Mouse (Mus musculus) frontal cortex, postnatal 10 days (tissue): ENCODE data around the gene Kif2c.

Experiments
- DNase-seq, 2 experiments: peaks; one replicate each; pipeline ENCODE4 v3.0.0; 2022; ENCODE audit warnings: low spot score in 2 of 2, mixed read lengths in 1 of 2

The Kif2c gene

DNA sequence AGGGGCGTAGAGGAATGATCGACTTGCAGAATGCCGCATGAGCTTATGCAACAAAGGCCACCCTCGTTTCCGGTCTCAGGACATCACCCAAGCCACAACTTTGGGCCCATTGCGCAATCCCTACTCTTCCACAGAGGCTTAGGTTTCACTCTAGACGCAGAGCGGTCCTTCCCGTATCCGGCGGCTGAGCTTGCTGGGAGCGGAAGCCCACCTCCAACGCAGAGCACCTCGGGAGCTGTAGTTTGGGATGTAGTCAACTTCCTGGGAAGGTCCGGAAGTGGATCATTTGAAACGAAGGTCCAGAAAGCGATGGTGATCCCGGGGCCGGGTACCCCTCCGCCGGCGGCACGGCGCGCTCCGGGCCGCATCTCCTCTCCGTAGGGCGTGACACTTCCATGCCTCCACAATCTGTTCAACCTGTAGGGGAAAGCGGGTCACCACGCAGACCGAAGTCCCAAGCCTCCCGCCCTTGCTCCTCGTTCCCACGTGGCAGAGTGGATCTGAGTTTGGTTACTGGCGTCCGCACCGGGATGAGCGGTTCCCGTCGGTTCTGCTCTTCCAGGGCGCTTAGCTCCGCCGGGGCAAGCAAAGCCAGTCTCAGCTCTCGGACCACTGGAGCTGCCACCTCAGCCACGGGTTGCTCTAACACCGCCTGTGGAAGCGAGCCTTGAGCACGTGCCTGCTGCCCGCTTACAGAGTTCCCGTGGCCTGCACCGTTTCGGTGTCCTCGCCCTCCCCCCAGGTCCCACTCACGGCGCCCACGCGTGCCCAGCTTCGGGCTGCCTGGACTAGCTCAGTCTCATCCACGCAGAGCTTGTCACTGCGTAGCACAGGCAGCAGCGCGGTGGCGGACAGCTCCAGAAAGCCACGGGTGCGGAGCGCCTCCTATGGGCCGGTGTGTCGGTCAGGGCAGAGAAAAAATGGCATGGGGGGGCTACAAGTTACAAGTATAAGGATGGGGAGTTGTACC lies 61.7 kb downstream of the Kif2c start:
- DNase-seq = peak; percentile 91

DNA sequence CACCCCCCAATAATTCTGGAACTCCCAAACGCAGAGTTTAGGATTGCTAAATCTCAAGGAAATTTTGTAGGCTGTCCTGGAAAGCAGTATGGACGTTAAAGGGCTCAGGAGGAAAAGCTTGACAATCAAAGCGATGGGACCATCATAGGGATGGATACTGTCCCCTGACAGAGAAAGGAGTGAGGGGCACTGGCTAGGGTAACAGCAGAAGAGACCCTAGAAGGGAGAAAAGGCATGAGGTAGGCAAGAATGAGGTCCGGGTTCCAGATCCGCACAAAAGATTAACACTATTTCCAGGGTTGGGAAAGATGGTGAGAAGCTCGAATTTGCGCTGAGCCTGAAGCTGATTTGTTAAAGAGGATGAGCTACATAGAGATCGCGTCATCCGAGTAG lies 62.4 kb downstream of the Kif2c start:
- DNase-seq = no peak

- no peak for DNase-seq
These were observed 62.8 kb downstream of the Kif2c start for GRCm38 (mm10) chr4:117119636-117120035.

DNA sequence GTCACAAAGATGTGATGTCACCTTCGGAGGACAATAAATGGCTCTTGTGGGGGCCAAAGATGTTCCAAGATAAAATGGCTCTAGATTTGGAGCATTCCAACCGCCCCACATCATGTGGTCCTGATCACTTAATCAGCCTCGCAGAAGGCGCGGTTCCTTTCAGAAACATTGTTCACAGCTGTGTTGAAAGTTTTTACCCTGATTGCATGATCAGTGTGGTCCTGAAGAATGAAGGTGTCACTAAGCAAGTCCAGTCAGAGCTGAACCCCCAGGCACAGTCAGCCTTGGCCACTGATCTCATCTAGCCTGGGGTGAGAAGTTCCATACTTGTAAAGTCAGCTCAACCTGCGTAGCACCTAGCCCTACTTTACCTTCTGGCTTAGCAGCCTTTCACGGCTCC lies 64.5 kb downstream of the Kif2c start:
- no peak for DNase-seq

DNA sequence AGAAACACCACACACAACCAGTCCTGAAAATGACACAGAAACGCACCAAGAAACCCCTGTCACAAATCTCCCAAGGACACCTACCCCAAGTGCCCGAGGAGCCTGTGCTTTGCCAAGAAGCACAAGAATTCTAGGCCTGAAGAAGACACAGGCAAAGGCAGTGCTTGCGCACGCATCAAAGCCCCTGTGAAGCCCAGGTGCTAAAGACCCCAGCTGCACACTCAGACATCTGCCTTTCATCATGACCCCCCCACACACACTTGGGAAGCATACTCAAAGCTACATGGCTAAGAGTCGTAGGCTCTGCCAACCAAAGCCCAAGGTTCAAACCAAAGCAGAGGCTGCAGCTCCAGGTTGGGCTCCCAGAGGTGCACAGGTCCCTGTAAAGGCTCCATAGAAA lies 66.8 kb downstream of the Kif2c start:
- no peak for DNase-seq

DNA sequence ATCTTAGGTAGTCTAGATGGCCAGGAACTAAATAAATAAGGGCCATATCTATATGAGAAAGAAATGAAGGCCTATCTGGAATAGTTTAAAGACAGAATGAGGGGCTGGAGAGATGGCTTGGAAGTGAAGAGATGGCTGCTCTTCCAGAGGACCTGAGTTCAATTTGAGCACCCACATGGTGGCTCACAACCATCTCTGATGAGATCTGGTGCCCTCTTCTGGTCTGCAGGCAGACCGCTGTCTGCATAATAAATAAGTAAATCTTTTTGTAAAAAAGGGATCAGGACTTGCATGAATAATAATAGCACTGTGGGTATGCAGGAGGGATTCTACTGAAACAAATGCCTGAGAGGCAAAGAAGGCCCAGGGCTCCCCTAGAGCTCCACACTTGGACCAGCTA lies 69.2 kb downstream of the Kif2c start:
- no peak for DNase-seq

DNA sequence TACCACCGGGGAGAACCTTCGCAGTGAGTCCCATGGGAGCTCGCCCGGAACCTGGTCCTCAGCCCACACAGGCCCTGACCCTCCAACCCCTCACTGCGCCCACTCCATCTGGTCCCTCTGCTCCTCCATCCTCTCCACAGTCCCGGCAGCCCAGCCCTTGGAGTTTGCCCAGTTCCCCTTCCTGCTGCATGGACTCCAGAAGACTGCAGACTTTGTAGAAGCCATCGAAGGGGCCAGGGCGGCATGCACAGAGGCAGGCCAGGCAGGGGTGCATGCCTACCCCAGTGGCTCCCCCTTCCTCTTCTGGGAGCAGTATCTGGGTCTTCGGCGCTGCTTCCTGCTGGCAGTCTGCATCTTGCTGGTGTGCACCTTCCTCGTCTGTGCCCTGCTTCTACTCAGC lies 71.5 kb downstream of the Kif2c start:
- no peak for DNase-seq

- no peak for DNase-seq
These were observed 72.2 kb downstream of the Kif2c start for GRCm38 (mm10) chr4:117110249-117110648.
